Mouse (Mus musculus): ENCODE measurements around the gene Fam243. TPM values are rescaled to one million over a fixed set of nuclear protein-coding genes. Genes with fewer than 3 reads are reported as not detected.

The Fam243 gene
- polyA plus RNA-seq, 2 experiments = not detected

DNA sequence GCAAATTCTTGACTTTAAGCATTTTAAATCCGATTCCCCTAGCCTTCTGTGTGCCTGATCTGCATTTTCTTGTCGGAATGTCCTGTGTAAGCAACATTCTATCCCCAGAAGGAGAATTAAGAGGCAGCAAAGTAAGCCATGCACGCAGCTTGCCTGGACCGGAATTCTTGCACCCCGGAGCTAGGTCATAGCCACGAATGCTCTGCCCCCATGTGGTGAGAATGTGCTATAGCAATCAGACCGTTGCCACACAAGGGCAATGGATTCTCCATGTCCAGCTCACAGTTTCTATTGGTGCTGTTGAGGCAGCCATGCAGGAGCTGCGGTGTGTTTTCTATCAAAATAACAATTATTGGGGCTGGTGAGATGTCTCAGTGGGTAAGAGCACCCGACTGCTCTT, 15.0 kb upstream of the Fam243 start:
- no peaks in the 10 kb centered on the region for H3K27me3 ChIP-seq (ENCODE audit: control insufficient read depth, insufficient read depth, low read length)
- H3K4me3 ChIP-seq (replicated peaks; ENCODE audit: low read length) = no peak overlapping the region
- ATAC-seq (ENCODE audit: low FRiP score, low read depth) (peak; percentile 75), DNase-seq (ENCODE audit: low spot score) (peak; percentile 86)
- H3K9ac ChIP-seq (ENCODE audit: low read depth, low read length, severe bottlenecking) = no peak overlapping the region
- peak overlapping the region; percentile 16; the same call in 1 of the 2 replicates for H3K4me2 ChIP-seq (replicated peaks; ENCODE audit: low read depth, low read length, severe bottlenecking)
- 3% methylated on average over 9 of the region's 9 CpGs for WGBS
- H3K36me3 ChIP-seq (ENCODE audit: control insufficient read depth, insufficient read depth, low read length) = no peaks in the 10 kb centered on the region
- no peak for TF ChIP-seq POLR2A (IDR thresholded peaks at IDR 0.05; ENCODE audit: borderline replicate concordance, extremely low read depth, insufficient read depth, insufficient read length)
- H3K9me3 ChIP-seq (ENCODE audit: control insufficient read depth, low read length) = no peaks in the 10 kb centered on the region
- H3K27ac ChIP-seq (replicated peaks; ENCODE audit: low read depth, low read length) = 0 out of 2 replicates have a peak overlapping the region, but pooled peaks have one; percentile 1
- peaks cover 3% of the 10 kb centered on the region; the same call in 1 of the 2 replicates for H3K4me1 ChIP-seq (ENCODE audit: control insufficient read depth, insufficient read depth, low read length)

DNA sequence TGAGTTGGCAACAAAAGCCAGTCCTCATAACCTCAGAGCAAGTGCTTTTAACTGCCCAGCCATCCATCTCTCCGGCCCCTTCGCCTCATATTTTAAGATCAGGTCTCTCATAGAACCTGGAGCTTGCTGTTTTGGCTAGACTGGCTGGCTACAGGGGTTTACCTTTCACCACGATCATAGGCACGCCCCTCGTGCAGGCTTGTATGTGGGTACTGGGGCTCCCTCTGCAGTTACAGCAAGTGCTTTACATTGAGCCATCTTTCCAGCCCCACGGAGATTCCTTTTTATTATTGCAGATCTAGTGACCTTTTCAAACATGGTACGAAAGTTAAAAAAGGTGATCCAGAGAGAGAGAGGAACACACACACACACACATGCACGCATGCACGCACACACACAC, 13.4 kb upstream of the Fam243 start:
- Histone ChIP-seq H3K27ac (replicated peaks; ENCODE audit: low read depth, low read length) (no peak overlapping the region), H3K36me3 (ENCODE audit: control insufficient read depth, insufficient read depth, low read length) (no peaks in the 10 kb centered on the region), H3K9ac (ENCODE audit: low read depth, low read length, severe bottlenecking) (no peak overlapping the region), H3K4me2 (replicated peaks; ENCODE audit: low read depth, low read length, severe bottlenecking) (no peak overlapping the region), H3K4me1 (ENCODE audit: control insufficient read depth, insufficient read depth, low read length) (no peaks in the 10 kb centered on the region), H3K9me3 (ENCODE audit: control insufficient read depth, low read length) (no peaks in the 10 kb centered on the region), H3K27me3 (ENCODE audit: control insufficient read depth, insufficient read depth, low read length) (no peaks in the 10 kb centered on the region), H3K4me3 (replicated peaks; ENCODE audit: low read length) (no peak overlapping the region)
- DNase-seq (ENCODE audit: low spot score) (no peak), ATAC-seq (ENCODE audit: low FRiP score, low read depth) (no peak)
- TF ChIP-seq POLR2A (IDR thresholded peaks at IDR 0.05; ENCODE audit: borderline replicate concordance, extremely low read depth, insufficient read depth, insufficient read length) = no peak
- WGBS = 60% methylated on average over 9 of the region's 9 CpGs

DNA sequence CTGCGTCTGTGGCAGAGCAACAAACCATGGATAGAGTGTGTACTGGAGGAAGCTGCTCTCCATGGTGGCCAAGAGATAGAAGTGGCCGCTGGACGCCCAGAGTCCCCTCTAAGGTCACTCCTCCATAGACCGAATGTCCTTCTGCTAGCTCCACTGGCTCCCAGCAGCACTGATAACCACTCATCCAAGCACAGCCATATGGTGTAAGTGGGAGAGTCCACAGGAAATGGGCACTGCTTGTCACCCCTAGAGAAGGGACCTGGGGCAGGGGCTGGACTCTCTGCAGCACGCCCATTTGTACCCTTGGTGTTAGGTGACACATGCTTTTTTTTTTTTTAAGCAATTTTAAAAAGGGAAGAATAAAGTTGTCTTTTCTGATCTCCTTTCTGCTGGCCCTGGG, 9.7 kb upstream of the Fam243 start:
- ATAC-seq (ENCODE audit: low FRiP score, low read depth) (no peak), DNase-seq (ENCODE audit: low spot score) (no peak)
- Histone ChIP-seq H3K27ac (replicated peaks; ENCODE audit: low read depth, low read length) (no peak overlapping the region), H3K27me3 (ENCODE audit: control insufficient read depth, insufficient read depth, low read length) (no peaks in the 10 kb centered on the region), H3K4me2 (replicated peaks; ENCODE audit: low read depth, low read length, severe bottlenecking) (no peak overlapping the region), H3K9ac (ENCODE audit: low read depth, low read length, severe bottlenecking) (no peak overlapping the region), H3K36me3 (ENCODE audit: control insufficient read depth, insufficient read depth, low read length) (no peaks in the 10 kb centered on the region), H3K4me1 (ENCODE audit: control insufficient read depth, insufficient read depth, low read length) (no peaks in the 10 kb centered on the region), H3K9me3 (ENCODE audit: control insufficient read depth, low read length) (no peaks in the 10 kb centered on the region), H3K4me3 (replicated peaks; ENCODE audit: low read length) (no peak overlapping the region)
- TF ChIP-seq POLR2A (IDR thresholded peaks at IDR 0.05; ENCODE audit: borderline replicate concordance, extremely low read depth, insufficient read depth, insufficient read length) = no peak
- 75% methylated on average over 5 of the region's 5 CpGs for WGBS

DNA sequence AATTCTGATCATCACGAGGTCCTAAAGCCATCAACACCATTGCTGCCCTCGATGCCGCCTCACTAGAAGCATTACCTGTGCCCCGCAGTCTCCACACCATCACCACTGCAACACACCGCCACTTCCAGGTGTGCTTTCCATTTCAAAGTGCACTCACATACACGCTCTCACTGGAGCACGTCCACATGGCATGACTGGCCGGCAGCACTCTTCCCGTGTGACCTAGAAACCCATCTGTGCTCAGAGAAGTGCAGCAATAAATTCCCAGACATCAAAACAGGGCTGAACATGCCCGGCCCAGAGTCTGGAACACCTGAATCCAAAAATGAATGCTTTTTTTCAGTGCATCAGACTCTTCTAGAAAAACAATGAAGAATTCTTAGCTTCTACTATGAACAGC, 6.7 kb upstream of the Fam243 start:
- Histone ChIP-seq H3K9ac (ENCODE audit: low read depth, low read length, severe bottlenecking) (no peak overlapping the region), H3K4me2 (replicated peaks; ENCODE audit: low read depth, low read length, severe bottlenecking) (no peak overlapping the region), H3K9me3 (ENCODE audit: control insufficient read depth, low read length) (no peaks in the 10 kb centered on the region), H3K27me3 (ENCODE audit: control insufficient read depth, insufficient read depth, low read length) (no peaks in the 10 kb centered on the region), H3K36me3 (ENCODE audit: control insufficient read depth, insufficient read depth, low read length) (no peaks in the 10 kb centered on the region), H3K4me1 (ENCODE audit: control insufficient read depth, insufficient read depth, low read length) (no peaks in the 10 kb centered on the region; the same call in 1 of the 2 replicates), H3K27ac (replicated peaks; ENCODE audit: low read depth, low read length) (no peak overlapping the region), H3K4me3 (replicated peaks; ENCODE audit: low read length) (no peak overlapping the region)
- no peak for ATAC-seq (ENCODE audit: low FRiP score, low read depth)
- DNase-seq (ENCODE audit: low spot score) = no peak
- 77% methylated on average over 10 of the region's 10 CpGs for WGBS
- no peak for TF ChIP-seq POLR2A (IDR thresholded peaks at IDR 0.05; ENCODE audit: borderline replicate concordance, extremely low read depth, insufficient read depth, insufficient read length)

GRCm38 (mm10) chr16:92325062-92325406, 3.8 kb upstream of the Fam243 start:
- DNase-seq (ENCODE audit: low spot score) = no peak
- no peak for ATAC-seq (ENCODE audit: low FRiP score, low read depth)
- Histone ChIP-seq H3K9ac (ENCODE audit: low read depth, low read length, severe bottlenecking) (no peak overlapping the region), H3K27me3 (ENCODE audit: control insufficient read depth, insufficient read depth, low read length) (no peaks in the 10 kb centered on the region), H3K36me3 (ENCODE audit: control insufficient read depth, insufficient read depth, low read length) (no peaks in the 10 kb centered on the region), H3K4me1 (ENCODE audit: control insufficient read depth, insufficient read depth, low read length) (no peaks in the 10 kb centered on the region; the same call in 1 of the 2 replicates), H3K9me3 (ENCODE audit: control insufficient read depth, low read length) (no peaks in the 10 kb centered on the region), H3K27ac (replicated peaks; ENCODE audit: low read depth, low read length) (no peak overlapping the region), H3K4me3 (replicated peaks; ENCODE audit: low read length) (no peak overlapping the region), H3K4me2 (replicated peaks; ENCODE audit: low read depth, low read length, severe bottlenecking) (no peak overlapping the region)
- WGBS = 29% methylated on average over 1 of the region's 1 CpGs
- TF ChIP-seq POLR2A (IDR thresholded peaks at IDR 0.05; ENCODE audit: borderline replicate concordance, extremely low read depth, insufficient read depth, insufficient read length) = no peak

Data from limb, embryonic 14.5 days (tissue).